Mouse (Mus musculus) macrophage (primary cell): ENCODE results near the gene Fkbp14. TPM values are rescaled to one million over a fixed set of nuclear protein-coding genes. Genes with fewer than 3 reads are reported as not detected.

ENCODE experiments used
- H3K27ac ChIP-seq: fragments of 350-480 bp; formaldehyde crosslinking; 2 replicates; pipeline ENCODE4 v1.9.0; 2021
- H3K36me3 ChIP-seq: fragments of 350-480 bp; formaldehyde crosslinking; 2 replicates; pipeline ENCODE4 v1.9.0; 2021; ENCODE audit errors: inconsistent target
- H3K4me3 ChIP-seq: fragments of 350-480 bp; formaldehyde crosslinking; 2 replicates; pipeline ENCODE4 v1.9.0; 2021; ENCODE audit errors: inconsistent target
- H3K79me2 ChIP-seq: fragments of 350-480 bp; formaldehyde crosslinking; 2 replicates; pipeline ENCODE4 v1.9.0; 2021; ENCODE audit errors: inconsistent target
- WGBS: methylation state at CpG from one replicate; pipeline ENCODE4 v1.1.7; 2026; ENCODE audit warnings: inconsistent platforms; ENCODE audit not compliant: missing documents; 5-methylcytosine and 5-hydroxymethylcytosine counted together
- polyA plus RNA-seq: library from polyadenylated mRNA; stranded (reverse); fragments of 250-400 nt; gene quantifications from 3 replicates; pipeline ENCODE4 v1.2.4, GENCODE M21; 2018; ENCODE audit warnings: inconsistent platforms

Fkbp14 gene
- polyA plus RNA-seq, 1 experiment from 2014 or later = 1.1 TPM

DNA sequence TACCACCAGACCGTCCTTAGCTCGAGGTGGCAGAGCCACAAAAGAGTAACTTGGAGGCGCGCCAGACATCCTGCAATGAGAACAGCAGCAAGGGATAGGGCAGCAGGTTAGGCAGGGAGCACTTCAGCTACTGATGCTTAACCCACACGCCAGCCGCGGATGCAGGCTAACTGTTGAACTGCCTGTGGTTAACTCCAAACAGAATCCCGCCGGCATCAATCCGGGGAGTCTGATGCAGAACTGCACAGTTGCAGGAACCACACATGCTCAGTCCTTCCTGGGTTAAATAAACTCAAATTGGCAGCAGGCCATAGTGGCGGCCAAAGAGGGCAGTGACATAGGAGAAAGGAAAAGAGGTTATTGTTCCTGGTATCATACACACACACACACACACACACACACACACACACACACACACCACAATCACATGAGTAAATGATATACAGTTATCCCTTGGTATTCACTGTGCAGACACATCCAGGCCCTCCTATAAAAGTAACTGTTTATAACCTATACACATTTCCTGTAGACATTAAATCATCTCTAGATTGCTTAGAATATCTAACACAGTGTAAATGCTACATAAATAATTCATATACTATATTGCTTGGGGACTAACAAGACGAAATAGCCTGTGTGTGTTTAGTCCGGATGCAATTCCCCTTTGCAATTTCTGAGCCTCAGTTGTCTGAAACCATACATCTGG is 48.6 kb downstream of the Fkbp14 start:
- Histone ChIP-seq H3K36me3 (no peaks in the 10 kb centered on the region), H3K4me3 (no peak overlapping the region), H3K27ac (no peak overlapping the region), H3K79me2 (no peaks in the 10 kb centered on the region)
- WGBS = 65% methylated on average over 13 of the region's 13 CpGs

DNA sequence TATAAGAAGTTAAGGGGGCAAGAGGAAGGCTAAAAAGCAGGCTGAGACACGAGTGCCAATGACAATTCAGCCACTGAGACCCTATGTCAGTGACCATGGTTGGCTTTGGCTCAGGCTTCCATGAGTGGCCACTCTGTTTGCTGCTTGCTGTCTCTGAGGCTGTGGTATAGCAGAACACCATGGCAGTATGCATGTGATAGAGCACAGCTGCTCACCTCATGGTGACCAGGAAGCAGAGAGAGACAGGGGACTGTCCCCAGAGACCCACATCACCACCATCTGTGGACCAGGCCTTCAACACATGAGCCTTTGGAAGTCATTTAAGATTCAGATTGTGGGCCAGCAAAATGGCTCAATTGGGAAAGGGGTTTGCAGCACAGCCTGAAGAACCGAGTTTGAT is 53.5 kb downstream of the Fkbp14 start:
- Histone ChIP-seq H3K27ac (no peak overlapping the region), H3K36me3 (no peaks in the 10 kb centered on the region), H3K79me2 (no peaks in the 10 kb centered on the region), H3K4me3 (no peak overlapping the region)
- WGBS = 93% methylated on average over 2 of the region's 2 CpGs

DNA sequence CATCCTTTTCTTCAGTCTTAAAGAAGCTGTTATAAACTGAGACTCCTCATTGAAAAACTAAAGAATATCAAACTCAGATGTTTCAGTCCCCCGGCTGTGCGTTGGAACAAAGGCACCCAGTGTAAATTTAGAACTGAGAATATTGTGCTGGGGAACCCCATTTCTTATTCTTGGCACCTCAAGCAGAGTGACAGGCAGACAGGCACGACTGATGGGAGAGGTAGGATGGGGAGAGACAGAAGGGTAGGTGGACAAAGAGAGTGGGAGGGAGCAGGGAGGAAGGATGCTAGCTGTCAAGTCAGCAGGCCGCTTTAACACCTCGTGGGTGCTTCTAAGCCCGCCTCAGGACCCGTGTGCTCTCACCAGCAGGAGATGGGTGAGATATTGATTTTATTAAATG is 54.3 kb downstream of the Fkbp14 start:
- Histone ChIP-seq H3K4me3 (no peak overlapping the region), H3K36me3 (no peaks in the 10 kb centered on the region), H3K79me2 (no peaks in the 10 kb centered on the region), H3K27ac (no peak overlapping the region)
- 86% methylated on average over 7 of the region's 7 CpGs for WGBS

DNA sequence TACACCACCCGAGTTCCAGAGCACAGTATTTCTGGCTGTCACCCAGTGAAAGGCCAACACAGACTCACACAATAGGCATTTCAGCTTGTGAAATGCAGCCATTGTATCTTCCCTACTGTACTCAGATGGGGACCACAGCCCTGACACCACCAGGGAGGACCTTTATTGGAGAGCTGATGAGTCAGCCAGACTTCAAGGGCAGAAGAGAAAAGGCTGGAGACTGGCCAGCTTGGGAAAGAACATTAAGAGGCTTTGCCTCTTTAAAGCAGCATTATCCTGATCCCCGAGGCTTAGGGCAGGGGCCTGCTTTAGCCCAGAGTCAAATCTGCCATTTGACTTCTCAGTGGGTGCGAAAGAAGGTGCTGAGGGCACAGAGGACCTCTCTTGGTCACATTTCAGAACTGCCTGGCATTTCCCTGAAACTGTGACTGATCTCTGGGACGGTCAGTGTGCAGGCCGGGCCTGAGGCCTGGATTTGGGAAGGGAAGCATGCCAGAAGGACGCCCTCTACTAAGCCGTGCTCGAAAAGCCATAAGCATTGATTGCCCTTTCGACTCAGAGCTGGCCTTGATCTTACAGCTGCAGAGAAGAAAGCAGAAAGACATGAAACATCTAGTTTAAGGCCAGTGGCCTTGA is 56.7 kb downstream of the Fkbp14 start:
- no peaks in the 10 kb centered on the region for H3K79me2 ChIP-seq
- 87% methylated on average over 9 of the region's 9 CpGs for WGBS
- H3K4me3 ChIP-seq = no peak overlapping the region
- no peak overlapping the region for H3K27ac ChIP-seq
- H3K36me3 ChIP-seq = no peaks in the 10 kb centered on the region

DNA sequence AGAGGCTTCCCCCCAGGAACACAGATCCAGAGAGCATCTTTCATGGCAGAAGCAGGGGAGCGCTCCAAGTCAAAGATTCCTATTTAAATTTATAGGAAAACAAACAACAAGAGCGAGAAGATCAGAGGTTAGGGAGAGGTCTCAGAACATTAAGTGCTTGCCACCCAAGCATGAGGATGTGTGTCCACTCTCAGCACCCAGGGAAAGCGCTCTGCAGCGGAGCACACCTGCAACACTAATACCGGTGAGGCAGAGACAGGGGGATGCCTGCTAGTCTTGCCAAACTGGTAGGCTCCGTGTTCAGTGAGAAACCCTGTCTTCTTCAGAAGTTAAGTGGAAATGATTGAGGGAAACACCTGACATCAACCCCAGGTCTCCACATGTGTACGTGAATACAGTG is 57.7 kb downstream of the Fkbp14 start:
- Histone ChIP-seq H3K27ac (no peak overlapping the region), H3K79me2 (no peaks in the 10 kb centered on the region), H3K36me3 (no peaks in the 10 kb centered on the region), H3K4me3 (no peak overlapping the region)
- WGBS = 93% methylated on average over 7 of the region's 7 CpGs

DNA sequence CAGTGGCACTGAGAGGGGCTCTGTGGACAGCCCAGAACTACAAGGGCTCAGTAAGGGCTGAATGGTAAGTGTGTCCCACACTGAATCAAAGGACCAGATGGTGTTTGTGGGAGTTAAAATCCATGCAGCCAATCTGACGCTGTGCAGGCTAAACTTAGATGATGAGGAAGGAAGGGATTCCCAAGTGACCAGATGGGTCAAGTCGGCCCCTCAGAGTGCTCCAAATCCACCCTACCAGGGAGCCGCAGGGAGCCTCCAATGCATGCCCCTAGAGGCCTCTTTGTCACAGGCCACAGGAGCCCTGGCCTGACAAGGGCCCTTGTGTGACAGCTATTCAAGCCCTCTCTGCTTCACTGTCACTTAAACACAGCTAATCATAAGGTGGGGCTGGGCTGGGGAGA is 58.3 kb downstream of the Fkbp14 start:
- H3K79me2 ChIP-seq = no peaks in the 10 kb centered on the region
- no peak overlapping the region for H3K4me3 ChIP-seq
- WGBS = 88% methylated on average over 3 of the region's 3 CpGs
- H3K36me3 ChIP-seq = no peaks in the 10 kb centered on the region
- H3K27ac ChIP-seq = no peak overlapping the region

DNA sequence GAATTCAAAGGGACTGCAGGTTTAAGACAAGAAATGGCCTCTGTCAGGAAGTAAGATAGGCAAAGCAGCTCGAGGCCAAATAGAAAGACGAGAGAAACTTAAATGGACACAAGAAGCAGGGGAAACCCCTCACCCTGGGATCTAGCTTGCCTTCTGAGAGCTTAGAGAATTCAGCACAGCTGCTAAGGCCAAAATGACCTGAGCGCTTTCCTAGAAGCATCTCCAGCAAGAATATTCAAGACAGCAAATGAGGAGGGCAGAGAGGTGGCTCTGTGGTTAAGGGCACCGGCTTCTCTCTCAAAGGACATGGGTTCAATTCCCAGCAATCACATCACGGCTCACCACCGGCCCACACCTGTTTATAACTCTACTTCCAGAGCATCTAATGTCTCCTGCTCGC is 60.1 kb downstream of the Fkbp14 start:
- H3K27ac ChIP-seq = no peak overlapping the region

DNA sequence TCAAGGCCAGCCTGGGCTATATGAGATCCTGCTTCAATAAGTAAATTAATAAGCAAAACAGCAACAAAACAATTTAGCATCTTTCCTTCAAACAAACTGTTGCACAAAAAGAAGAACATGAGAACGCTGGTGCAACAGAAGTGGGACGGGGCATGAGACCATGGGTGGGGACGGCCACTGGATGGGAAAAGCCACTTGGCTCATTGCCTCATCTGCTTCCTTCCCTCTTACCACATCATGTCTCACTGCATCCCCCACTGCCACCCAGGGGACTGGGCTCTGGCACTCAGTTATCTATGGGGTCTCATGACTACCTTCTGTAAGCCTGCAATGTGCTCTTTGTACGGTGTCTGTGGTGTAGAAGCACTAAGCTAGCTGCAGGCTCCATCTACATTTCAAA is 61.6 kb downstream of the Fkbp14 start:
- WGBS = 25% methylated on average over 4 of the region's 4 CpGs
- H3K79me2 ChIP-seq = no peaks in the 10 kb centered on the region
- H3K27ac ChIP-seq = no peak overlapping the region
- no peak overlapping the region for H3K4me3 ChIP-seq
- no peaks in the 10 kb centered on the region for H3K36me3 ChIP-seq

More for the DNA sequence above, 60.1 kb downstream of the Fkbp14 start:
- no peak overlapping the region for H3K4me3 ChIP-seq
- H3K36me3 ChIP-seq = no peaks in the 10 kb centered on the region
- WGBS = 79% methylated on average over 7 of the region's 7 CpGs
- H3K79me2 ChIP-seq = no peaks in the 10 kb centered on the region

DNA sequence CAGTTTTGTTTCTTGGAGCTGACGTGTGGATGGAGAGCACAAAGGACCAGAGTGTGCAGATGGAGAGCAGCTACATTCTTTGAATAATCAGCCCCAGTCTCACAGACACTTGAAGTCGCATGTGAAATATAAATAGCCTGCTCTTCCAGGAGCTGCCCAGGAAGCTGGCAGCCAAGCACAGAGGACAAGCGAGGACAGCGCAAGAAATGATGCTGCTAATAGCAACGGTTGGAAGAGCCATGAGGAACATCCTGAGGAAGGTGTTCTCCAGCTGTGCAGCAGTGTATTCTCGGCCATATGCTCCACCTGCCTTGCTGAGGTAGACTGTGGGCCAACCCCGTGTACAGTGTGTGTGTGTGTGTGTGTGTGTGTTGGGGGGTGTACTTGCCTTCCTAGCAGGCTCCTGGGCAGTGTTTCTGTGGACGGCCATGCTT is 66.0 kb downstream of the Fkbp14 start:
- Histone ChIP-seq H3K27ac (no peak overlapping the region), H3K36me3 (no peaks in the 10 kb centered on the region), H3K79me2 (no peaks in the 10 kb centered on the region), H3K4me3 (no peak overlapping the region)
- WGBS = 73% methylated on average over 8 of the region's 8 CpGs

DNA sequence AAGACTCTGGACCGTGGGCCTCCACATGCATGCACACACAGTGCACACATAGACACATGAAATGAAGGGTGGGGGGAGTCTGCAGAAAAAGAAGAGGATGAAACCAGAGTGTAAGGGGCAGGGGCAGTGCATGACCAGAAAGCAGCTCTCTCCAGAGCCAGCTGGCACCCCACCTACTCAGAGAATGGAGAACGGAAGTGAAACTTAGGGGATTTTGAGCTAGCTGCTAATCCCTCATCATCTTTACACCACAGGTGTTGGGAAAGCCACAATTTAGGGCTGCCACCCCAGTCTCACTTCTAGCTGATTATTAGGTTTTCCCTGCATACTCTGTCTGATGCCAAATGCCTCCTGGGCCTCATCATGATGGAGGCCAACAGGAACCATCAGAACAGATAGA is 66.9 kb downstream of the Fkbp14 start:
- Histone ChIP-seq H3K4me3 (no peak overlapping the region), H3K79me2 (no peaks in the 10 kb centered on the region), H3K36me3 (no peaks in the 10 kb centered on the region), H3K27ac (no peak overlapping the region)
- WGBS = 93% methylated on average over 2 of the region's 2 CpGs

DNA sequence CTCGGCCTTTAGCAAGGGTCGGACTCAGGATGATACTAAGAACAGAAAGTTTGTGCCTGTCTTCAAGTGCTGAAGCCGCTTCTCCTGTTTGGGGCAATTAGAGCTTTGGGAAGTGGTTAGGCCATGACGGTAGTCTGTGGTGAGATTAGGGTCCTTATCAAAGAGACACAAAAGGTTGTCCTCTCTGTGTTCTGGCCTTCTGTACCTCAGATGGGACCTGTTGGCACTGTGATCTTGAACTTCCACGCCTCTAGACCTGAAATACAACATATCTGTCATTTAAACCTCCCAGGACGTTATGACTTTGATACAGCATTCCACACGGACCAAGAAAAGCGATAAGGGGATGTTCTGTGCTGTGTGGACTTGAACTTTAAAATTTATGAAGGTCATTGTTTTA is 68.4 kb downstream of the Fkbp14 start:
- 49% methylated on average over 8 of the region's 8 CpGs for WGBS
- no peak overlapping the region for H3K4me3 ChIP-seq

More for the DNA sequence above, 68.4 kb downstream of the Fkbp14 start:
- Histone ChIP-seq H3K79me2 (no peaks in the 10 kb centered on the region), H3K27ac (no peak overlapping the region), H3K36me3 (no peaks in the 10 kb centered on the region)

Other genes with a start within 250 kb of the Fkbp14 start
- gene Wipf3, start 167.7 kb downstream of the Fkbp14 start, polyA plus RNA-seq = not detected in 3 replicates
- not detected in 3 replicates for gene Scrn1, start 30.8 kb downstream of the Fkbp14 start, polyA plus RNA-seq
- gene Plekha8, start 2.2 kb downstream of the Fkbp14 start, polyA plus RNA-seq = 7.8 to 19.4 TPM (median 10.7 TPM) in 3 replicates
- 0.75 to 3.4 TPM (median 1.9 TPM) in 3 replicates for gene Mturn, start 84.3 kb upstream of the Fkbp14 start, polyA plus RNA-seq
- 22.2 to 54.9 TPM (median 37.6 TPM) in 3 replicates for gene Znrf2, start 219.6 kb upstream of the Fkbp14 start, polyA plus RNA-seq